Mouse (Mus musculus): Measurements from ENCODE around the gene Atf2.

DNA sequence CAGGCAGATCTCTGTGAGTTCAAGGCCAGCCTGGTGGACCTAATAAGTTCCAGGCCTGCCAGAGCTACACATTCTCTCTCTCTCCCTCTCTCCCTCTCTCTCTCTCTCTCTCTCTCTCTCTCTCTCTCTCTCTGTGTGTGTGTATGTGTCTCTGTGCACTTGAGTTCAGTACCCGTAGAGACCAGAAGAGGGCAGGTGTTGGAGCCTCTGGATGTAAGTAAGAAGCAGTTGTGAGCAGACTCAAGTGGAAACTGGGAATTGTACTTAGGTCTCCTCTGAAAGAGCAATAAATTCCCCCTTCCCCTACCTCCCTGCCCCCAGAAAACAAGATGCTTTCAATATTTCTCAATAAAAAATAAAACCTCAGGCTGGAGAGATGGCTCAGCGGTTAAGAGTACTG lies 11.1 kb upstream of the Atf2 start:
- TF ChIP-seq POLR2A (IDR thresholded peaks at IDR 0.05; ENCODE audit: borderline replicate concordance, insufficient read depth, low read length) (no peak), CTCF (IDR thresholded peaks at IDR 0.05; ENCODE audit: borderline replicate concordance, insufficient read depth, low read depth, low read length) (no peak)
